Mouse (Mus musculus) lung, embryonic 16.5 days (tissue): ENCODE measurements at regions not wholly inside any gene's neighbourhood (a gene's known extent, or its start where the extent isn't known, plus 50 kb on each side); places are given as distances from the start of the nearest gene placed in this dataset.

Experiments
- ATAC-seq: fragments of 200-750 bp; cut with Nextera tagmentation; 2 replicates; pipeline ENCODE4 v1.8.0; 2017; ENCODE audit warnings: low read depth, mild to moderate bottlenecking, moderate library complexity
- H3K27ac ChIP-seq: fragments of 300-500 bp; sonication (generic); 2 replicates; pipeline ENCODE4 v1.5.1; 2014; ENCODE audit warnings: mild to moderate bottlenecking, control low read depth, low read length
- H3K27me3 ChIP-seq: fragments of 300-500 bp; sonication (generic); 2 replicates; pipeline ENCODE4 v1.6.1; 2014; ENCODE audit warnings: low read depth, low read length, mixed read lengths; ENCODE audit not compliant: control insufficient read depth, insufficient read depth
- H3K36me3 ChIP-seq: fragments of 300-500 bp; sonication (generic); 2 replicates; pipeline ENCODE4 v1.6.1; 2014; ENCODE audit warnings: low read length; ENCODE audit not compliant: control insufficient read depth, insufficient read depth
- H3K4me1 ChIP-seq: fragments of 300-500 bp; sonication (generic); replicated peaks from 2 replicates; pipeline ENCODE4 v1.6.1; 2014; ENCODE audit warnings: low read length, mixed read lengths; ENCODE audit not compliant: control insufficient read depth, insufficient read depth
- H3K4me2 ChIP-seq: fragments of 300-500 bp; sonication (generic); 2 replicates; pipeline ENCODE4 v1.6.1; 2014; ENCODE audit warnings: low read depth, low read length, control low read depth
- H3K4me3 ChIP-seq: fragments of 300-500 bp; sonication (generic); 2 replicates; pipeline ENCODE4 v1.5.1; 2014; ENCODE audit warnings: mild to moderate bottlenecking, low read length, control low read depth
- H3K9ac ChIP-seq: fragments of 300-500 bp; sonication (generic); 2 replicates; pipeline ENCODE4 v1.6.1; 2014; ENCODE audit warnings: low read length, control low read depth
- H3K9me3 ChIP-seq: fragments of 300-500 bp; sonication (generic); 2 replicates; pipeline ENCODE4 v1.6.1; 2016; ENCODE audit warnings: low read length; ENCODE audit not compliant: control insufficient read depth
- WGBS: fragments of 180-500 bp; shearing (Covaris S2); extraction: QIAGEN DNeasy Blood & Tissue Kit; methylation state at CpG from one replicate; pipeline ENCODE4 v1.1.7; 2014; 5-methylcytosine and 5-hydroxymethylcytosine counted together

GRCm38 (mm10) chr8:7092831-7093230 lies 1568.2 kb downstream of the Efnb2 start:
- no peak overlapping the region for H3K4me2 ChIP-seq
- no peak overlapping the region for H3K9ac ChIP-seq
- no peak overlapping the region for H3K27ac ChIP-seq
- H3K27me3 ChIP-seq, result no peaks in the 10 kb centered on the region
- no peaks in the 10 kb centered on the region for H3K4me1 ChIP-seq
- ATAC-seq, result no peak
- no peak overlapping the region for H3K4me3 ChIP-seq
- no peaks in the 10 kb centered on the region for H3K36me3 ChIP-seq
- H3K9me3 ChIP-seq, result no peaks in the 10 kb centered on the region
- 52% methylated on average over 2 of the region's 2 CpGs for WGBS

- no peak overlapping the region for H3K4me3 ChIP-seq
- H3K4me1 ChIP-seq, result no peaks in the 10 kb centered on the region
- WGBS, result 51% methylated on average over 2 of the region's 2 CpGs
- no peak for ATAC-seq
- H3K27ac ChIP-seq, result no peak overlapping the region
- no peak overlapping the region for H3K4me2 ChIP-seq
- H3K9me3 ChIP-seq, result no peaks in the 10 kb centered on the region
- H3K27me3 ChIP-seq, result no peaks in the 10 kb centered on the region
- H3K9ac ChIP-seq, result no peak overlapping the region
- H3K36me3 ChIP-seq, result no peaks in the 10 kb centered on the region
Observed at GRCm38 (mm10) chr8:7088123-7088522, 1572.9 kb downstream of the Efnb2 start.

GRCm38 (mm10) chr8:7060255-7060656 lies 1600.8 kb downstream of the Efnb2 start:
- ATAC-seq, result peak; percentile 97
- H3K4me1 ChIP-seq, result no peaks in the 10 kb centered on the region
- H3K4me3 ChIP-seq, result no peak overlapping the region
- no peaks in the 10 kb centered on the region for H3K27me3 ChIP-seq
- no peak overlapping the region for H3K27ac ChIP-seq
- no peak overlapping the region for H3K9ac ChIP-seq
- no peaks in the 10 kb centered on the region for H3K36me3 ChIP-seq
- no peak overlapping the region for H3K4me2 ChIP-seq
- WGBS, result 37% methylated on average over 4 of the region's 4 CpGs
- H3K9me3 ChIP-seq, result no peaks in the 10 kb centered on the region

GRCm38 (mm10) chr8:7026247-7026844 lies 1634.7 kb downstream of the Efnb2 start:
- no peak for ATAC-seq
- Histone ChIP-seq H3K27me3 (no peaks in the 10 kb centered on the region), H3K36me3 (no peaks in the 10 kb centered on the region), H3K27ac (no peak overlapping the region), H3K4me3 (no peak overlapping the region), H3K9ac (no peak overlapping the region), H3K9me3 (no peaks in the 10 kb centered on the region), H3K4me2 (no peak overlapping the region), H3K4me1 (no peaks in the 10 kb centered on the region)
- WGBS, result 60% methylated on average over 3 of the region's 3 CpGs

- 74% methylated on average over 3 of the region's 3 CpGs for WGBS
- H3K27me3 ChIP-seq, result no peaks in the 10 kb centered on the region
- ATAC-seq, result no peak
- no peak overlapping the region for H3K4me2 ChIP-seq
- H3K9ac ChIP-seq, result no peak overlapping the region
- H3K27ac ChIP-seq, result no peak overlapping the region
- H3K9me3 ChIP-seq, result no peaks in the 10 kb centered on the region
- no peaks in the 10 kb centered on the region for H3K4me1 ChIP-seq
- H3K36me3 ChIP-seq, result no peaks in the 10 kb centered on the region
- H3K4me3 ChIP-seq, result no peak overlapping the region
Observed at GRCm38 (mm10) chr8:7024336-7024735, 1636.7 kb downstream of the Efnb2 start.

- Histone ChIP-seq H3K4me1 (no peaks in the 10 kb centered on the region), H3K27ac (no peak overlapping the region), H3K36me3 (no peaks in the 10 kb centered on the region), H3K9ac (no peak overlapping the region), H3K4me2 (no peak overlapping the region), H3K27me3 (no peaks in the 10 kb centered on the region), H3K4me3 (no peak overlapping the region), H3K9me3 (no peaks in the 10 kb centered on the region)
- 43% methylated on average over 5 of the region's 5 CpGs for WGBS
- ATAC-seq, result no peak
Observed at GRCm38 (mm10) chr8:7011881-7012280, 1649.2 kb downstream of the Efnb2 start.

GRCm38 (mm10) chr8:6991516-6991915 lies 1669.5 kb downstream of the Efnb2 start:
- WGBS, result 76% methylated on average over 2 of the region's 2 CpGs
- Histone ChIP-seq H3K9ac (no peak overlapping the region), H3K36me3 (no peaks in the 10 kb centered on the region), H3K27ac (no peak overlapping the region), H3K4me2 (no peak overlapping the region), H3K27me3 (no peaks in the 10 kb centered on the region), H3K9me3 (no peaks in the 10 kb centered on the region), H3K4me3 (no peak overlapping the region), H3K4me1 (no peaks in the 10 kb centered on the region)
- no peak for ATAC-seq

- Histone ChIP-seq H3K9ac (no peak overlapping the region), H3K4me2 (no peak overlapping the region), H3K36me3 (no peaks in the 10 kb centered on the region), H3K9me3 (no peaks in the 10 kb centered on the region), H3K4me3 (no peak overlapping the region), H3K27me3 (no peaks in the 10 kb centered on the region), H3K4me1 (no peaks in the 10 kb centered on the region), H3K27ac (no peak overlapping the region)
- WGBS, result 74% methylated on average over 3 of the region's 3 CpGs
- no peak for ATAC-seq
Observed at GRCm38 (mm10) chr8:6989359-6990095, 1671.5 kb downstream of the Efnb2 start.

- no peaks in the 10 kb centered on the region for H3K36me3 ChIP-seq
- H3K4me1 ChIP-seq, result no peaks in the 10 kb centered on the region
- H3K27ac ChIP-seq, result no peak overlapping the region
- no peak overlapping the region for H3K4me2 ChIP-seq
- no peak overlapping the region for H3K4me3 ChIP-seq
- H3K9ac ChIP-seq, result no peak overlapping the region
- no peaks in the 10 kb centered on the region for H3K9me3 ChIP-seq
- ATAC-seq, result no peak
- H3K27me3 ChIP-seq, result no peaks in the 10 kb centered on the region
Observed at GRCm38 (mm10) chr8:6973961-6974360, 1687.1 kb downstream of the Efnb2 start.
